Mouse (Mus musculus) ES-E14 (cell line): ENCODE results near the gene Tsga13. TPM values are rescaled to one million over a fixed set of nuclear protein-coding genes. Genes with fewer than 3 reads are reported as not detected.

ENCODE experiments used
- DNase-seq: peaks from one replicate; pipeline ENCODE4 v3.0.0-alpha.2; 2013; ENCODE audit warnings: low read depth, low spot score
- H3K27ac ChIP-seq: 2 replicates; pipeline ENCODE4 v1.5.1; 2012; ENCODE audit warnings: low read depth, mild to moderate bottlenecking, low read length, moderate library complexity, mixed read lengths; ENCODE audit not compliant: poor library complexity, insufficient read depth, severe bottlenecking
- H3K36me3 ChIP-seq: 2 replicates; pipeline ENCODE4 v1.6.1; 2012; ENCODE audit warnings: mild to moderate bottlenecking, low read length, moderate library complexity, mixed read lengths; ENCODE audit not compliant: control insufficient read depth, poor library complexity, insufficient read depth, severe bottlenecking
- H3K4me1 ChIP-seq, 2 experiments: fragments of 150-350 bp in 1 of 2; sonication (generic) in 1 of 2; 2 replicates each; pipeline ENCODE4 v1.6.1; 2012; ENCODE audit warnings: low read length in 2 of 2, mild to moderate bottlenecking in 1 of 2, mixed read lengths in 1 of 2; ENCODE audit not compliant: control insufficient read depth in 2 of 2, insufficient read depth in 2 of 2, poor library complexity in 1 of 2
- H3K4me3 ChIP-seq, 2 experiments: fragments of 150-350 bp in 1 of 2; sonication (generic) in 1 of 2; 2 replicates each; pipeline ENCODE4 v1.5.1; 2012; ENCODE audit warnings: low read length in 2 of 2, low read depth in 1 of 2, mild to moderate bottlenecking in 1 of 2, mixed read lengths in 1 of 2; ENCODE audit not compliant: insufficient read depth in 1 of 2, poor library complexity in 1 of 2, severe bottlenecking in 1 of 2
- H3K9ac ChIP-seq: 2 replicates; pipeline ENCODE4 v1.6.1; 2012; ENCODE audit warnings: low read depth, mild to moderate bottlenecking, low read length, mixed read lengths; ENCODE audit not compliant: poor library complexity, insufficient read depth, severe bottlenecking
- H3K9me3 ChIP-seq: fragments of 150-350 bp; sonication (generic); 2 replicates; pipeline ENCODE4 v1.6.1; 2012; ENCODE audit warnings: low read depth, mild to moderate bottlenecking, low read length; ENCODE audit not compliant: control insufficient read depth, insufficient read depth
- CHD2 ChIP-seq: IDR thresholded peaks from 2 replicates; pipeline ENCODE4 v1.6.1; 2014; ENCODE audit warnings: mild to moderate bottlenecking, low read depth, low read length, inconsistent platforms
- HCFC1 ChIP-seq: IDR thresholded peaks from 2 replicates; pipeline ENCODE4 v1.6.1; 2012; ENCODE audit warnings: low read length, inconsistent platforms, borderline replicate concordance; ENCODE audit not compliant: insufficient read depth
- MAFK ChIP-seq: IDR thresholded peaks from 2 replicates; pipeline ENCODE4 v1.6.1; 2014; ENCODE audit warnings: mild to moderate bottlenecking, low read depth, low read length, inconsistent platforms; ENCODE audit not compliant: insufficient read depth
- ZC3H11A ChIP-seq: IDR thresholded peaks from 2 replicates; pipeline ENCODE4 v1.6.1; 2012; ENCODE audit warnings: low read depth, mild to moderate bottlenecking, inconsistent platforms, low read length, borderline replicate concordance
- ZNF384 ChIP-seq: IDR thresholded peaks from 2 replicates; pipeline ENCODE4 v1.6.1; 2012; ENCODE audit warnings: low read depth, low read length, inconsistent platforms
- in situ Hi-C, 2 experiments: fragments of 600-800 bp; cut with MboI; formaldehyde crosslinking; loops; one replicate each; pipeline ENCODE4 v1.15.1; 2025; ENCODE audit warnings: low sequenced_read_pairs in 2 of 2, inconsistent platforms in 1 of 2; ENCODE audit not compliant: unreplicated experiment in 2 of 2
- total RNA-seq: library from RNA; depleted of rRNA; stranded (reverse); fragments of 300-350 nt; gene quantifications from 2 replicates; pipeline ENCODE4 v1.2.3, GENCODE M21; 2012

The Tsga13 gene
- total RNA-seq, 1 experiment, result not detected

GRCm38 (mm10) chr6:30876661-30877060 lies 38.7 kb downstream of the Tsga13 start:
- H3K4me1 ChIP-seq, result no peaks in the 10 kb centered on the region
- H3K27ac ChIP-seq, result no peak overlapping the region
- H3K9me3 ChIP-seq, result no peaks in the 10 kb centered on the region
- no peaks in the 10 kb centered on the region for H3K36me3 ChIP-seq
- no peak overlapping the region for H3K9ac ChIP-seq
- H3K4me3 ChIP-seq, result no peak overlapping the region
- TF ChIP-seq CHD2, result no peak
- no peak for TF ChIP-seq HCFC1
- no peak for TF ChIP-seq ZC3H11A
- TF ChIP-seq ZNF384, result no peak
- TF ChIP-seq MAFK, result no peak
- in situ Hi-C loops, result no loop called here
- no peak for DNase-seq

- no peak overlapping the region for H3K9ac ChIP-seq
- no peaks in the 10 kb centered on the region for H3K9me3 ChIP-seq
- no peak overlapping the region for H3K4me3 ChIP-seq
- in situ Hi-C loops, result no loop called here
- DNase-seq, result no peak
- TF ChIP-seq CHD2, result no peak
- TF ChIP-seq ZNF384, result no peak
- TF ChIP-seq HCFC1, result no peak
- no peak overlapping the region for H3K27ac ChIP-seq
- no peaks in the 10 kb centered on the region for H3K4me1 ChIP-seq
- H3K36me3 ChIP-seq, result no peaks in the 10 kb centered on the region
Observed at GRCm38 (mm10) chr6:30866501-30866900, 48.9 kb downstream of the Tsga13 start.

GRCm38 (mm10) chr6:30865031-30865678 lies 50.2 kb downstream of the Tsga13 start:
- Histone ChIP-seq H3K4me3 (no peak overlapping the region), H3K4me1 (no peaks in the 10 kb centered on the region), H3K9me3 (no peaks in the 10 kb centered on the region), H3K36me3 (no peaks in the 10 kb centered on the region), H3K27ac (no peak overlapping the region), H3K9ac (no peak overlapping the region)
- in situ Hi-C loops, result no loop called here
- TF ChIP-seq ZC3H11A (no peak), MAFK (no peak), HCFC1 (no peak), ZNF384 (no peak)
- no peak for DNase-seq

- no peaks in the 10 kb centered on the region for H3K4me1 ChIP-seq
- H3K36me3 ChIP-seq, result peaks cover 2% of the 10 kb centered on the region; the same call in 1 of the 2 replicates
- in situ Hi-C loops, result no loop called here
Observed at GRCm38 (mm10) chr6:30855956-30856355, 59.4 kb downstream of the Tsga13 start.

GRCm38 (mm10) chr6:30855205-30855604 lies 60.2 kb downstream of the Tsga13 start:
- no peak for TF ChIP-seq ZNF384
- TF ChIP-seq HCFC1, result no peak
- no peak for TF ChIP-seq CHD2
- peaks cover 2% of the 10 kb centered on the region; the same call in 1 of the 2 replicates for H3K36me3 ChIP-seq
- no peak overlapping the region for H3K27ac ChIP-seq
- in situ Hi-C loops, result no loop called here
- no peak overlapping the region for H3K4me3 ChIP-seq
- no peaks in the 10 kb centered on the region for H3K4me1 ChIP-seq
- DNase-seq, result no peak
- H3K9me3 ChIP-seq, result no peaks in the 10 kb centered on the region
- no peak overlapping the region for H3K9ac ChIP-seq

More at GRCm38 (mm10) chr6:30855956-30856355, 59.4 kb downstream of the Tsga13 start:
- TF ChIP-seq CHD2, result no peak
- no peak overlapping the region for H3K4me3 ChIP-seq
- no peak overlapping the region for H3K9ac ChIP-seq
- H3K27ac ChIP-seq, result no peak overlapping the region
- no peaks in the 10 kb centered on the region for H3K9me3 ChIP-seq
- no peak for DNase-seq
